Mouse (Mus musculus) CH12.LX (cell line): ENCODE measurements at regions not wholly inside any gene's neighbourhood (a gene's known extent, or its start where the extent isn't known, plus 50 kb on each side); places are given as distances from the start of the nearest gene placed in this dataset.

Source experiments
- DNase-seq: peaks from one replicate; pipeline ENCODE4 v3.0.0-alpha.2; 2013; ENCODE audit errors: extremely low read depth
- H3K27ac ChIP-seq: 2 replicates; pipeline ENCODE4 v1.5.1; 2012; ENCODE audit warnings: low read depth, mild to moderate bottlenecking, control low read depth, moderate library complexity; ENCODE audit not compliant: insufficient read depth
- H3K27me3 ChIP-seq: replicated peaks from 2 replicates; pipeline ENCODE3; 2012; ENCODE audit warnings: inconsistent platforms
- H3K36me3 ChIP-seq, 2 experiments: replicated peaks in 1 of 2; 2 replicates each; pipeline versions ENCODE3 to v1.6.1; 2012; ENCODE audit warnings: inconsistent platforms in 1 of 2, low read length in 1 of 2, mild to moderate bottlenecking in 1 of 2, mixed read lengths in 1 of 2, moderate library complexity in 1 of 2; ENCODE audit not compliant: control insufficient read depth in 1 of 2, insufficient read depth in 1 of 2
- H3K4me1 ChIP-seq, 2 experiments: 2 replicates each; pipeline ENCODE4 v1.6.1; 2012; ENCODE audit warnings: inconsistent platforms in 1 of 2, moderate library complexity in 1 of 2; ENCODE audit not compliant: insufficient read depth in 2 of 2, control insufficient read depth in 1 of 2
- H3K4me2 ChIP-seq: 2 replicates; pipeline ENCODE4 v1.6.1; 2012; ENCODE audit warnings: low read depth, mild to moderate bottlenecking, control low read depth; ENCODE audit not compliant: poor library complexity, insufficient read depth, severe bottlenecking
- H3K4me3 ChIP-seq, 3 experiments: fragments of 150-350 bp in 1 of 3; sonication (generic) in 1 of 3; replicated peaks in 1 of 3; 2 replicates each; pipeline versions ENCODE3 to v1.5.1; 2011 to 2012; ENCODE audit warnings: low read depth in 2 of 3, low read length in 2 of 3, mild to moderate bottlenecking in 2 of 3, moderate library complexity in 2 of 3, control low read depth in 1 of 3, improper control_type of control experiment in 1 of 3, inconsistent platforms in 1 of 3, mixed read lengths in 1 of 3; ENCODE audit not compliant: poor library complexity in 1 of 3
- H3K79me2 ChIP-seq: replicated peaks from 2 replicates; pipeline ENCODE4 v1.6.1; 2012; ENCODE audit warnings: mild to moderate bottlenecking, moderate library complexity; ENCODE audit not compliant: control insufficient read depth, poor library complexity, insufficient read depth, severe bottlenecking; ENCODE audit errors: extremely low read depth
- H3K9ac ChIP-seq: 2 replicates; pipeline ENCODE4 v1.6.1; 2012; ENCODE audit warnings: low read depth, mild to moderate bottlenecking, control low read depth, moderate library complexity; ENCODE audit not compliant: insufficient read depth
- H3K9me3 ChIP-seq: replicated peaks from 2 replicates; pipeline ENCODE3; 2012; ENCODE audit warnings: low read length, inconsistent platforms, mixed read lengths
- BHLHE40 ChIP-seq: IDR thresholded peaks from 2 replicates; pipeline ENCODE4 v1.6.1; 2011; ENCODE audit warnings: mild to moderate bottlenecking, low read depth, low read length, improper control_type of control experiment
- CHD1 ChIP-seq: IDR thresholded peaks from 2 replicates; pipeline ENCODE4 v1.6.1; 2012; ENCODE audit warnings: low read depth, low read length, improper control_type of control experiment, inconsistent platforms
- CHD2 ChIP-seq: IDR thresholded peaks from 2 replicates; pipeline ENCODE4 v1.6.1; 2011; ENCODE audit warnings: low read length, improper control_type of control experiment
- E2F4 ChIP-seq: IDR thresholded peaks from 2 replicates; pipeline ENCODE4 v1.6.1; 2011; ENCODE audit warnings: low read depth, low read length, improper control_type of control experiment; ENCODE audit not compliant: insufficient replicate concordance
- ELF1 ChIP-seq: IDR thresholded peaks from 2 replicates; pipeline ENCODE4 v1.6.1; 2014; ENCODE audit warnings: low read depth, mild to moderate bottlenecking, inconsistent platforms, low read length, improper control_type of control experiment
- ETS1 ChIP-seq: conservative IDR thresholded peaks from 2 replicates; pipeline ENCODE4 v1.6.1; 2012; ENCODE audit warnings: low read depth, mild to moderate bottlenecking, inconsistent platforms, low read length, improper control_type of control experiment, moderate library complexity
- HCFC1 ChIP-seq: IDR thresholded peaks from 2 replicates; pipeline ENCODE4 v1.6.1; 2012; ENCODE audit warnings: low read depth, mild to moderate bottlenecking, inconsistent platforms, low read length, improper control_type of control experiment
- IRF4 ChIP-seq: IDR thresholded peaks from 2 replicates; pipeline ENCODE4 v1.6.1; 2014; ENCODE audit warnings: low read depth, mild to moderate bottlenecking, inconsistent platforms, low read length, improper control_type of control experiment
- JUN ChIP-seq: IDR thresholded peaks from 2 replicates; pipeline ENCODE4 v1.6.1; 2011; ENCODE audit warnings: low read depth, mild to moderate bottlenecking, low read length, improper control_type of control experiment, moderate library complexity; ENCODE audit not compliant: insufficient read depth
- JUND ChIP-seq: conservative IDR thresholded peaks from 2 replicates; pipeline ENCODE4 v1.6.1; 2011; ENCODE audit warnings: low read depth, low read length, improper control_type of control experiment
- KAT2A ChIP-seq: IDR thresholded peaks from 2 replicates; pipeline ENCODE4 v1.6.1; 2012; ENCODE audit warnings: low read length, improper control_type of control experiment, inconsistent platforms; ENCODE audit not compliant: insufficient replicate concordance
- MAX ChIP-seq: IDR thresholded peaks from 2 replicates; pipeline ENCODE4 v1.6.1; 2011; ENCODE audit warnings: low read length, improper control_type of control experiment
- MAZ ChIP-seq: IDR thresholded peaks from 2 replicates; pipeline ENCODE4 v1.6.1; 2012; ENCODE audit warnings: low read depth, mild to moderate bottlenecking, inconsistent platforms, low read length, improper control_type of control experiment, moderate library complexity
- MEF2A ChIP-seq: IDR thresholded peaks from 2 replicates; pipeline ENCODE4 v1.6.1; 2014; ENCODE audit warnings: low read depth, mild to moderate bottlenecking, inconsistent platforms, low read length, improper control_type of control experiment, borderline replicate concordance
- MXI1 ChIP-seq: IDR thresholded peaks from 2 replicates; pipeline ENCODE4 v1.6.1; 2011; ENCODE audit warnings: mild to moderate bottlenecking, low read depth, low read length, improper control_type of control experiment
- NRF1 ChIP-seq: IDR thresholded peaks from 2 replicates; pipeline ENCODE4 v1.6.1; 2014; ENCODE audit warnings: low read depth, mild to moderate bottlenecking, inconsistent platforms, low read length, improper control_type of control experiment, moderate library complexity
- PAX5 ChIP-seq: IDR thresholded peaks from 2 replicates; pipeline ENCODE4 v1.6.1; 2012; ENCODE audit warnings: low read length, inconsistent platforms, mixed read lengths
- POLR2AphosphoS2 ChIP-seq: IDR thresholded peaks from 2 replicates; pipeline ENCODE4 v1.6.1; 2011; ENCODE audit warnings: low read depth, low read length, improper control_type of control experiment
- RCOR1 ChIP-seq: conservative IDR thresholded peaks from 2 replicates; pipeline ENCODE4 v1.6.1; 2012; ENCODE audit warnings: low read depth, mild to moderate bottlenecking, inconsistent platforms, low read length, improper control_type of control experiment
- SIN3A ChIP-seq: IDR thresholded peaks from 2 replicates; pipeline ENCODE4 v1.6.1; 2012; ENCODE audit warnings: low read length, improper control_type of control experiment, inconsistent platforms
- SMC3 ChIP-seq: IDR thresholded peaks from 2 replicates; pipeline ENCODE4 v1.6.1; 2011; ENCODE audit warnings: low read depth, low read length, improper control_type of control experiment
- TBP ChIP-seq: conservative IDR thresholded peaks from 2 replicates; pipeline ENCODE4 v1.6.1; 2011; ENCODE audit warnings: low read depth, low read length, improper control_type of control experiment
- ZC3H11A ChIP-seq: IDR thresholded peaks from 2 replicates; pipeline ENCODE4 v1.6.1; 2012; ENCODE audit warnings: low read depth, mild to moderate bottlenecking, inconsistent platforms, low read length, improper control_type of control experiment
- ZKSCAN1 ChIP-seq: IDR thresholded peaks from 2 replicates; pipeline ENCODE4 v1.6.1; 2012; ENCODE audit warnings: low read depth, inconsistent platforms, low read length, improper control_type of control experiment, borderline replicate concordance
- ZNF384 ChIP-seq: IDR thresholded peaks from 2 replicates; pipeline ENCODE4 v1.6.1; 2012; ENCODE audit warnings: low read depth, low read length, improper control_type of control experiment, inconsistent platforms
- dilution Hi-C: fragments of 300-500 bp; cut with MboI; formaldehyde crosslinking; loops from 2 replicates; pipeline ENCODE4 v1.14.3; 2020; ENCODE audit warnings: low sequenced_read_pairs; ENCODE audit not compliant: extremely low pct_unique_long_range_greater_than_20kb, extremely low pct_ligation_motif_present
- in situ Hi-C: fragments of 300-500 bp; cut with MboI; formaldehyde crosslinking; loops from 3 replicates; pipeline ENCODE4 v1.14.3; 2019; ENCODE audit warnings: low sequenced_read_pairs, low pct_ligation_motif_present, low pct_unique_long_range_greater_than_20kb, mixed read lengths

GRCm38 (mm10) chr3:147542285-147542684 is 690.1 kb downstream of the Ttll7 start:
- H3K9ac ChIP-seq: no peak overlapping the region
- no peaks in the 10 kb centered on the region for H3K36me3 ChIP-seq
- TF ChIP-seq PAX5 (no peak), CHD2 (no peak), ETS1 (no peak), RCOR1 (no peak), TBP (no peak), NRF1 (no peak), ZC3H11A (no peak), HCFC1 (no peak), ZNF384 (no peak), JUN (no peak), BHLHE40 (no peak), CHD1 (no peak), MAZ (no peak), POLR2AphosphoS2 (no peak), ELF1 (no peak), JUND (no peak), MEF2A (no peak), IRF4 (no peak)
- TF ChIP-seq, all 38 proteins: peak for 0
- Histone ChIP-seq H3K4me3 (no peak overlapping the region), H3K9me3 (no peaks in the 10 kb centered on the region), H3K4me2 (no peak overlapping the region), H3K4me1 (no peaks in the 10 kb centered on the region), H3K27ac (no peak overlapping the region), H3K79me2 (no peaks in the 10 kb centered on the region), H3K27me3 (no peaks in the 10 kb centered on the region)
- in situ Hi-C loops (no loop called here), dilution Hi-C loops (no loop called here)
- DNase-seq: no peak

- TF ChIP-seq NRF1 (no peak), PAX5 (no peak), ZNF384 (no peak), MXI1 (no peak), SMC3 (no peak), ZKSCAN1 (no peak), SIN3A (no peak), BHLHE40 (no peak), E2F4 (no peak), MAX (no peak), KAT2A (no peak)
- DNase-seq: no peak
- Histone ChIP-seq H3K9me3 (no peaks in the 10 kb centered on the region), H3K27me3 (no peaks in the 10 kb centered on the region), H3K4me1 (peaks cover under 1 to 2% of the 10 kb centered on the region in 2 experiments; a peak in 2 of 4 replicates), H3K4me3 (no peak overlapping the region), H3K9ac (no peak overlapping the region), H3K79me2 (no peaks in the 10 kb centered on the region), H3K27ac (no peak overlapping the region), H3K36me3 (no peaks in the 10 kb centered on the region), H3K4me2 (no peak overlapping the region)
- dilution Hi-C loops (no loop called here), in situ Hi-C loops (no loop called here)
Measured at GRCm38 (mm10) chr3:147537584-147537983, 685.4 kb downstream of the Ttll7 start.
